Mouse (Mus musculus): ENCODE results near the gene Nr2f2. TPM values are rescaled to one million over a fixed set of nuclear protein-coding genes. Genes with fewer than 3 reads are reported as not detected.

Nr2f2 gene
- polyA plus RNA-seq, 1 experiment from 2014 or later = 27.7 TPM

- ATAC-seq (ENCODE audit: insufficient number of reproducible peaks, low FRiP score) = no peak
- H3K27me3 ChIP-seq (replicated peaks) = peaks cover 85% of the 10 kb centered on the region
Observed at GRCm38 (mm10) chr7:70330761-70331242, 35.7 kb downstream of the Nr2f2 start.

GRCm38 (mm10) chr7:70330207-70330562 is 36.4 kb downstream of the Nr2f2 start:
- H3K4me2 ChIP-seq = peak overlapping the region; percentile 81; the same call in 1 of the 2 replicates
- no peaks in the 10 kb centered on the region for H3K36me3 ChIP-seq
- H3K9ac ChIP-seq = no peak overlapping the region
- no peak overlapping the region for H3K27ac ChIP-seq (ENCODE audit: poor library complexity, severe bottlenecking)
- no peak for ATAC-seq (ENCODE audit: insufficient number of reproducible peaks, low FRiP score)
- WGBS = 4% methylated on average over 12 of the region's 12 CpGs
- 0 out of 2 replicates have a peak overlapping the region, but pooled peaks have one; percentile 11 for H3K4me3 ChIP-seq
- peaks cover 85% of the 10 kb centered on the region for H3K27me3 ChIP-seq (replicated peaks)
- no peaks in the 10 kb centered on the region for H3K9me3 ChIP-seq (replicated peaks)
- H3K4me1 ChIP-seq (replicated peaks) = peaks cover 25% of the 10 kb centered on the region

More at GRCm38 (mm10) chr7:70330761-70331242, 35.7 kb downstream of the Nr2f2 start:
- H3K27ac ChIP-seq (ENCODE audit: poor library complexity, severe bottlenecking) = no peak overlapping the region
- H3K4me3 ChIP-seq = peak overlapping the region; percentile 47
- H3K9me3 ChIP-seq (replicated peaks) = no peaks in the 10 kb centered on the region
- under 1% methylated on average over 19 of the region's 19 CpGs for WGBS
- peaks cover 25% of the 10 kb centered on the region for H3K4me1 ChIP-seq (replicated peaks)
- no peak overlapping the region for H3K9ac ChIP-seq
- H3K4me2 ChIP-seq = peak overlapping the region; percentile 81
- H3K36me3 ChIP-seq = no peaks in the 10 kb centered on the region

GRCm38 (mm10) chr7:70329521-70330206 is 36.9 kb downstream of the Nr2f2 start:
- WGBS = 9% methylated on average over 19 of the region's 19 CpGs
- H3K4me2 ChIP-seq = no peak overlapping the region
- H3K27ac ChIP-seq (ENCODE audit: poor library complexity, severe bottlenecking) = no peak overlapping the region
- H3K9ac ChIP-seq = no peak overlapping the region
- no peaks in the 10 kb centered on the region for H3K36me3 ChIP-seq
- peaks cover 24% of the 10 kb centered on the region for H3K4me1 ChIP-seq (replicated peaks)
- H3K27me3 ChIP-seq (replicated peaks) = peaks cover 85% of the 10 kb centered on the region
- ATAC-seq (ENCODE audit: insufficient number of reproducible peaks, low FRiP score) = no peak
- no peaks in the 10 kb centered on the region for H3K9me3 ChIP-seq (replicated peaks)
- no peak overlapping the region for H3K4me3 ChIP-seq

- H3K27me3 ChIP-seq (replicated peaks) = peaks cover 86% of the 10 kb centered on the region
- no peak overlapping the region for H3K9ac ChIP-seq
- H3K4me1 ChIP-seq (replicated peaks) = peaks cover 21% of the 10 kb centered on the region
- H3K27ac ChIP-seq (ENCODE audit: poor library complexity, severe bottlenecking) = no peak overlapping the region
- no peak for ATAC-seq (ENCODE audit: insufficient number of reproducible peaks, low FRiP score)
- no peaks in the 10 kb centered on the region for H3K9me3 ChIP-seq (replicated peaks)
- 8% methylated on average over 6 of the region's 6 CpGs for WGBS
- no peak overlapping the region for H3K4me2 ChIP-seq
- no peaks in the 10 kb centered on the region for H3K36me3 ChIP-seq
- no peak overlapping the region for H3K4me3 ChIP-seq
Observed at GRCm38 (mm10) chr7:70329037-70329516, 37.5 kb downstream of the Nr2f2 start.

- H3K4me2 ChIP-seq = no peak overlapping the region
- H3K9ac ChIP-seq = no peak overlapping the region
- no peaks in the 10 kb centered on the region for H3K36me3 ChIP-seq
- no peaks in the 10 kb centered on the region for H3K9me3 ChIP-seq (replicated peaks)
- H3K4me3 ChIP-seq = no peak overlapping the region
- peaks cover 87% of the 10 kb centered on the region for H3K27me3 ChIP-seq (replicated peaks)
- 6% methylated on average over 10 of the region's 10 CpGs for WGBS
- peaks cover 21% of the 10 kb centered on the region for H3K4me1 ChIP-seq (replicated peaks)
- ATAC-seq (ENCODE audit: insufficient number of reproducible peaks, low FRiP score) = no peak
- H3K27ac ChIP-seq (ENCODE audit: poor library complexity, severe bottlenecking) = no peak overlapping the region
Observed at GRCm38 (mm10) chr7:70328206-70329036, 38.1 kb downstream of the Nr2f2 start.

- Histone ChIP-seq H3K27ac (ENCODE audit: poor library complexity, severe bottlenecking) (no peak overlapping the region), H3K36me3 (no peaks in the 10 kb centered on the region), H3K4me2 (no peak overlapping the region), H3K4me1 (replicated peaks) (peaks cover 16% of the 10 kb centered on the region), H3K27me3 (replicated peaks) (peaks cover 87% of the 10 kb centered on the region), H3K9ac (no peak overlapping the region), H3K4me3 (no peak overlapping the region), H3K9me3 (replicated peaks) (no peaks in the 10 kb centered on the region)
- WGBS = 11% methylated on average over 2 of the region's 2 CpGs
- ATAC-seq (ENCODE audit: insufficient number of reproducible peaks, low FRiP score) = no peak
Observed at GRCm38 (mm10) chr7:70327191-70327590, 39.3 kb downstream of the Nr2f2 start.

- H3K4me2 ChIP-seq = no peak overlapping the region
- no peaks in the 10 kb centered on the region for H3K9me3 ChIP-seq (replicated peaks)
- H3K27ac ChIP-seq (ENCODE audit: poor library complexity, severe bottlenecking) = no peak overlapping the region
- H3K27me3 ChIP-seq (replicated peaks) = peaks cover 87% of the 10 kb centered on the region
- ATAC-seq (ENCODE audit: insufficient number of reproducible peaks, low FRiP score) = no peak
- H3K36me3 ChIP-seq = no peaks in the 10 kb centered on the region
- 2% methylated on average over 21 of the region's 21 CpGs for WGBS
- no peak overlapping the region for H3K9ac ChIP-seq
- H3K4me3 ChIP-seq = no peak overlapping the region
- H3K4me1 ChIP-seq (replicated peaks) = peaks cover 9% of the 10 kb centered on the region
Observed at GRCm38 (mm10) chr7:70326176-70327035, 40.1 kb downstream of the Nr2f2 start.

- Histone ChIP-seq H3K36me3 (no peaks in the 10 kb centered on the region), H3K9me3 (replicated peaks) (no peaks in the 10 kb centered on the region), H3K27me3 (replicated peaks) (peaks cover 82% of the 10 kb centered on the region), H3K4me1 (replicated peaks) (no peaks in the 10 kb centered on the region), H3K27ac (ENCODE audit: poor library complexity, severe bottlenecking) (no peak overlapping the region), H3K9ac (no peak overlapping the region), H3K4me2 (peak overlapping the region; percentile 28; the same call in 1 of the 2 replicates), H3K4me3 (no peak overlapping the region)
- WGBS = under 1% methylated on average over 18 of the region's 18 CpGs
- no peak for ATAC-seq (ENCODE audit: insufficient number of reproducible peaks, low FRiP score)
Observed at GRCm38 (mm10) chr7:70325381-70325780, 41.2 kb downstream of the Nr2f2 start.

- H3K27me3 ChIP-seq (replicated peaks) = peaks cover 78% of the 10 kb centered on the region
- no peak overlapping the region for H3K4me2 ChIP-seq
- no peak overlapping the region for H3K9ac ChIP-seq
- no peak overlapping the region for H3K27ac ChIP-seq (ENCODE audit: poor library complexity, severe bottlenecking)
- no peak for ATAC-seq (ENCODE audit: insufficient number of reproducible peaks, low FRiP score)
- no peaks in the 10 kb centered on the region for H3K4me1 ChIP-seq (replicated peaks)
- H3K36me3 ChIP-seq = no peaks in the 10 kb centered on the region
- 5% methylated on average over 5 of the region's 5 CpGs for WGBS
- no peaks in the 10 kb centered on the region for H3K9me3 ChIP-seq (replicated peaks)
- no peak overlapping the region for H3K4me3 ChIP-seq
Observed at GRCm38 (mm10) chr7:70324541-70324940, 42.0 kb downstream of the Nr2f2 start.

- no peak for ATAC-seq (ENCODE audit: insufficient number of reproducible peaks, low FRiP score)
- WGBS = 6% methylated on average over 9 of the region's 9 CpGs
- peaks cover 73% of the 10 kb centered on the region for H3K27me3 ChIP-seq (replicated peaks)
Observed at GRCm38 (mm10) chr7:70324041-70324440, 42.5 kb downstream of the Nr2f2 start.

More at GRCm38 (mm10) chr7:70324041-70324440, 42.5 kb downstream of the Nr2f2 start:
- Histone ChIP-seq H3K36me3 (no peaks in the 10 kb centered on the region), H3K4me1 (replicated peaks) (no peaks in the 10 kb centered on the region), H3K4me2 (no peak overlapping the region), H3K4me3 (no peak overlapping the region), H3K9me3 (replicated peaks) (no peaks in the 10 kb centered on the region), H3K27ac (ENCODE audit: poor library complexity, severe bottlenecking) (no peak overlapping the region), H3K9ac (no peak overlapping the region)

Data from heart, embryonic 12.5 days (tissue).